ENCODE assay signal across 8 mouse cellular contexts in the genomic region with DNA sequence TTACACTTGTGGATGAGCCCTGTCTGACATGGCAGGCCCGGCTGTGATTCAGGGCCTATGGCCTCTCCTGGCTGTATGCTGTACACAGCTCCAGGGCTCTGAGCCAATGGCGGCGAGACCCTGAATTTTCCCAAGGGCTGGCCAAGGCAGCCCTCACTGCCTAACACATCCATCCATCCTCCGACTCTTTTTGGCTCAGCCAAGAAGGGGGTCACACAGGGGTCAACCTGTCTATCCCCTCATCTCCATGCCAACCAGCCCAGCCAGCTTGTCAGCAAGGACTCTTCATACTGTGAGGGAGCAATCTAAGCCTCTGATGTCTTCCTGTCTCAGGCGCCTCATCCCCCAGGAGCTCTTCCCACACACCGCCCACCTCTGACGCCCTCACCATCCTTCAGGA. TPM values are rescaled to one million over a fixed set of nuclear protein-coding genes. Genes with fewer than 3 reads are reported as not detected.
DNase-seq lines count a peak whose midpoint lies in the region; ATAC-seq and TF ChIP-seq lines count a peak whose summit lies in the region.

No protein-coding gene starts in this region.

- peak overlapping the region; percentile 67 for H3K27ac ChIP-seq in layer of hippocampus, adult 2 months
- H3K27ac ChIP-seq in hindbrain, embryonic 10.5 days: 0 out of 2 replicates have a peak overlapping the region, but pooled peaks have one; percentile 23
- H3K27ac ChIP-seq in neural tube, embryonic 12.5 days: no peak overlapping the region

- no peak overlapping the region; the same call in 1 of the 2 replicates for H3K4me2 ChIP-seq in neural tube, embryonic 12.5 days (replicated peaks)

- no peaks in the 10 kb centered on the region for H3K9me3 ChIP-seq in hindbrain, embryonic 10.5 days
- H3K9me3 ChIP-seq in neural tube, embryonic 12.5 days: no peaks in the 10 kb centered on the region

- no peak for TF ChIP-seq POLR2A in brain, embryonic 14.5 days (IDR thresholded peaks at IDR 0.05; ENCODE audit: borderline replicate concordance, extremely low read depth, insufficient read depth, insufficient read length, poor library complexity, severe bottlenecking)

- H3K27me3 ChIP-seq in hindbrain, embryonic 10.5 days (ENCODE audit: insufficient read depth, poor library complexity, severe bottlenecking): no peaks in the 10 kb centered on the region
- H3K27me3 ChIP-seq in neural tube, embryonic 12.5 days (replicated peaks): no peaks in the 10 kb centered on the region

- ATAC-seq in neural tube, embryonic 12.5 days (ENCODE audit: low FRiP score, low read depth): peak; percentile 86
- no peak for ATAC-seq in megakaryocyte progenitor cell, adult 5-6 weeks (replicated peaks; ENCODE audit: poor library complexity)

- H3K9ac ChIP-seq in neural tube, embryonic 12.5 days: 0 out of 2 replicates have a peak overlapping the region, but pooled peaks have one; percentile 26

- peaks cover 99% of the 10 kb centered on the region for H3K36me3 ChIP-seq in hindbrain, embryonic 10.5 days
- H3K36me3 ChIP-seq in neural tube, embryonic 12.5 days: peaks cover 94% of the 10 kb centered on the region

- intact Hi-C loops in gastrocnemius, postnatal 36 days (cut with DNase I): no loop called here

- TF ChIP-seq CTCF in layer of hippocampus, adult 2 months (conservative IDR thresholded peaks at IDR 0.05): no peak
- no peak for TF ChIP-seq CTCF in brain, embryonic 14.5 days (IDR thresholded peaks at IDR 0.05; ENCODE audit: borderline replicate concordance, extremely low read depth, insufficient read depth, insufficient read length)

- H3K4me1 ChIP-seq in hindbrain, embryonic 10.5 days (replicated peaks): peaks cover 16% of the 10 kb centered on the region
- H3K4me1 ChIP-seq in neural tube, embryonic 12.5 days: peaks cover 20% of the 10 kb centered on the region

- WGBS in hindbrain, embryonic 10.5 days: 49% methylated on average over 7 of the region's 7 CpGs
- WGBS in neural tube, embryonic 12.5 days: 12% methylated on average over 7 of the region's 7 CpGs

- no peak overlapping the region for H3K4me3 ChIP-seq in layer of hippocampus, adult 2 months
- H3K4me3 ChIP-seq in hindbrain, embryonic 10.5 days: no peak overlapping the region
- H3K4me3 ChIP-seq in neural tube, embryonic 12.5 days: no peak overlapping the region

- no peak for DNase-seq in layer of hippocampus, adult 2 months (ENCODE audit: low spot score in 2 of 2)
- no peak for DNase-seq in layer of hippocampus, adult 11-12 months (ENCODE audit: low spot score)
- DNase-seq in brain, embryonic 14.5 days (ENCODE audit: low read depth): peak; percentile 37
- peak; percentile 45 for DNase-seq in hindbrain, embryonic 10.5 days (ENCODE audit: low spot score)
- DNase-seq in gastrocnemius, postnatal 36 days: no peak
- DNase-seq in left cerebral cortex, adult 11 months (ENCODE audit: low spot score): no peak

RNA-seq across cellular contexts. Expression of gene Lrp1, which starts 29.4 kb away (rescaled TPM):
- total RNA-seq in layer of hippocampus, adult 2 months (2021): 100 to 1,000 TPM; 288 to 310 TPM
- 155 and 269 TPM in 2 replicates for polyA plus RNA-seq in brain, embryonic 14.5 days (2012; rRNA removed)
- 55.7 and 71.7 TPM in 2 replicates for polyA plus RNA-seq in hindbrain, embryonic 10.5 days (2016; fragmentation: Nextera tagmentation; extraction: Ambion mirVana)
- 85.7 and 96.0 TPM in 2 replicates for polyA plus RNA-seq in neural tube, embryonic 12.5 days (2016; fragmentation: Nextera tagmentation; extraction: Ambion mirVana)
- 10 to 100 TPM; 48.6 to 49.1 TPM for total RNA-seq in gastrocnemius, postnatal 36 days (2021)
- 9.8 and 10.0 TPM in 2 replicates for total RNA-seq in megakaryocyte progenitor cell, adult 5-6 weeks (2015)
- total RNA-seq in megakaryocyte progenitor cell, adult 5-6 weeks (2017): 4.5 and 7.3 TPM in 2 replicates

RNA-seq across cellular contexts. Expression of gene Stat6, which starts 51.3 kb away (rescaled TPM):
- 1 to 10 TPM; 6.4 to 6.7 TPM for total RNA-seq in layer of hippocampus, adult 2 months (2021)
- polyA plus RNA-seq in brain, embryonic 14.5 days (2012; rRNA removed): 5.7 and 7.4 TPM in 2 replicates
- polyA plus RNA-seq in hindbrain, embryonic 10.5 days (2016; fragmentation: Nextera tagmentation; extraction: Ambion mirVana): 8.9 and 9.5 TPM in 2 replicates
- polyA plus RNA-seq in neural tube, embryonic 12.5 days (2016; fragmentation: Nextera tagmentation; extraction: Ambion mirVana): 7.2 and 7.5 TPM in 2 replicates
- total RNA-seq in gastrocnemius, postnatal 36 days (2021): 10 to 100 TPM; 15.4 to 15.5 TPM
- total RNA-seq in megakaryocyte progenitor cell, adult 5-6 weeks (2015): 27.3 and 29.6 TPM in 2 replicates
- 38.9 and 42.7 TPM in 2 replicates for total RNA-seq in megakaryocyte progenitor cell, adult 5-6 weeks (2017)

RNA-seq across cellular contexts. Expression of gene Nxph4, which starts 57.2 kb away (rescaled TPM):
- total RNA-seq in layer of hippocampus, adult 2 months (2021): 1 to 10 TPM; 1.2 to 1.6 TPM
- 19.9 and 48.8 TPM in 2 replicates for polyA plus RNA-seq in brain, embryonic 14.5 days (2012; rRNA removed)
- 23.1 and 70.9 TPM in 2 replicates for polyA plus RNA-seq in hindbrain, embryonic 10.5 days (2016; fragmentation: Nextera tagmentation; extraction: Ambion mirVana)
- 112 and 125 TPM in 2 replicates for polyA plus RNA-seq in neural tube, embryonic 12.5 days (2016; fragmentation: Nextera tagmentation; extraction: Ambion mirVana)
- under 1 TPM; 0.20 TPM for total RNA-seq in gastrocnemius, postnatal 36 days (2021)
- not detected in 2 replicates for total RNA-seq in megakaryocyte progenitor cell, adult 5-6 weeks (2015)
- total RNA-seq in megakaryocyte progenitor cell, adult 5-6 weeks (2017): not detected in 2 replicates

Comparison
In these comparisons a context has a peak if more than half of its experiments do, and no peak if none do; other contexts are left out.
1. DNase-seq: peak in brain, embryonic 14.5 days (single experiment) and hindbrain, embryonic 10.5 days (single experiment); none in layer of hippocampus, adult 2 months (0 of 2), layer of hippocampus, adult 11-12 months (single experiment), gastrocnemius, postnatal 36 days (0 of 2) and left cerebral cortex, adult 11 months (single experiment).
2. RNA of gene Lrp1, which starts 29.4 kb away (total RNA-seq): 288 to 310 TPM in layer of hippocampus, adult 2 months; 48.6 to 49.1 TPM in gastrocnemius, postnatal 36 days and 4.5 to 10.0 TPM in megakaryocyte progenitor cell, adult 5-6 weeks; every median in the first group is over 4 times any median in the second.